Mouse (Mus musculus): Measurements from ENCODE around the gene Kcns1. TPM values are rescaled to one million over a fixed set of nuclear protein-coding genes. Genes with fewer than 3 reads are reported as not detected.

The Kcns1 gene
- total RNA-seq, 2 experiments from 2014 or later = 0.14 to 0.15 TPM

GRCm38 (mm10) chr2:164131586-164131985, 39.3 kb downstream of the Kcns1 start:
- intact Hi-C loops (cut with DNase I) = loop anchor here (5.0 kb wide), 1 partner anchor 256 kb away; the partner anchor contains the start of gene Slpi
- no peak for DNase-seq

- intact Hi-C loops (cut with DNase I) = no loop called here
- DNase-seq = no peak
Measured at GRCm38 (mm10) chr2:164128576-164129411, 42.1 kb downstream of the Kcns1 start.

GRCm38 (mm10) chr2:164127297-164127696, 43.6 kb downstream of the Kcns1 start:
- intact Hi-C loops (cut with DNase I) = no loop called here
- DNase-seq = no peak

GRCm38 (mm10) chr2:164126533-164126955, 44.4 kb downstream of the Kcns1 start:
- peak; percentile 33 to 56 for DNase-seq
- intact Hi-C loops (cut with DNase I) = no loop called here

- DNase-seq = no peak
- intact Hi-C loops (cut with DNase I) = no loop called here
Measured at GRCm38 (mm10) chr2:164123169-164123766, 47.6 kb downstream of the Kcns1 start.

- no peak for DNase-seq
- intact Hi-C loops (cut with DNase I) = no loop called here
Measured at GRCm38 (mm10) chr2:164119503-164119902, 51.4 kb downstream of the Kcns1 start.

GRCm38 (mm10) chr2:164115531-164115930, 55.4 kb downstream of the Kcns1 start:
- intact Hi-C loops (cut with DNase I) = no loop called here
- no peak for DNase-seq

- intact Hi-C loops (cut with DNase I) = no loop called here
- no peak for DNase-seq
Measured at GRCm38 (mm10) chr2:164114051-164114450, 56.9 kb downstream of the Kcns1 start.

Other genes starting within 250 kb of the Kcns1 start
- gene Ywhab, start 176.2 kb downstream of the Kcns1 start, total RNA-seq (2021) = 100 to 1,000 TPM; 138 to 139 TPM
- under 1 TPM; 0.77 to 0.91 TPM for gene Pabpc1l, start 145.7 kb downstream of the Kcns1 start, total RNA-seq (2021)
- 10 to 100 TPM; 20.9 to 21.4 TPM for gene Stk4, start 100.8 kb downstream of the Kcns1 start, total RNA-seq (2021)
- 10 to 100 TPM; 22.8 to 25.9 TPM for gene Tomm34, start 99.9 kb downstream of the Kcns1 start, total RNA-seq (2021)
- not detected for gene Wfdc5, start 11.6 kb upstream of the Kcns1 start, total RNA-seq (2021)
- not detected for gene Wfdc12, start 19.5 kb upstream of the Kcns1 start, total RNA-seq (2021)
- gene Wfdc15a, start 29.0 kb upstream of the Kcns1 start, total RNA-seq (2021) = not detected
- not detected for gene Wfdc15b, start 50.5 kb upstream of the Kcns1 start, total RNA-seq (2021)
- not detected for gene Svs2, start 67.4 kb upstream of the Kcns1 start, total RNA-seq (2021)
- gene Svs3b, start 85.5 kb upstream of the Kcns1 start, total RNA-seq (2021) = not detected
- not detected for gene Svs4, start 107.3 kb upstream of the Kcns1 start, total RNA-seq (2021)
- not detected for gene Svs3a, start 118.2 kb upstream of the Kcns1 start, total RNA-seq (2021)
- not detected for gene Svs6, start 145.6 kb upstream of the Kcns1 start, total RNA-seq (2021)
- gene Svs5, start 161.6 kb upstream of the Kcns1 start, total RNA-seq (2021) = not detected
- under 1 TPM; 0.45 to 0.77 TPM for gene Slpi, start 218.0 kb upstream of the Kcns1 start, total RNA-seq (2021)
- gene Rbpjl, start 232.0 kb upstream of the Kcns1 start, total RNA-seq (2021) = not detected
- gene Matn4, start 234.0 kb upstream of the Kcns1 start, total RNA-seq (2021) = 1 to 10 TPM; 1.2 to 2.3 TPM

Data from heart, postnatal 10 days (tissue).